Mouse (Mus musculus) erythroid progenitor cell, adult 5-6 weeks (primary cell): ENCODE results near the gene Ccdc17. TPM values are rescaled to one million over a fixed set of nuclear protein-coding genes. Genes with fewer than 3 reads are reported as not detected.

Experiments used
- ATAC-seq: replicated peaks from 2 replicates; pipeline ENCODE4 v1.8.0; 2016; ENCODE audit warnings: moderate number of reproducible peaks, mild to moderate bottlenecking, moderate TSS enrichment, inconsistent platforms; ENCODE audit not compliant: poor library complexity, low FRiP score, severe bottlenecking
- total RNA-seq, 2 experiments: library from RNA; stranded (forward) in 1 of 2; stranded (reverse) in 1 of 2; fragments of 150-400 nt in 1 of 2; fragments of 186-747, 209-891 nt in 1 of 2; gene quantifications; 2 replicates each; pipeline versions ENCODE4 v1.2.3 to v1.2.4; 2015 to 2017; ENCODE audit warnings: low replicate concordance in 2 of 2

Gene Ccdc17
- total RNA-seq, 2 experiments from 2014 or later: 2.6 to 5.9 TPM

DNA sequence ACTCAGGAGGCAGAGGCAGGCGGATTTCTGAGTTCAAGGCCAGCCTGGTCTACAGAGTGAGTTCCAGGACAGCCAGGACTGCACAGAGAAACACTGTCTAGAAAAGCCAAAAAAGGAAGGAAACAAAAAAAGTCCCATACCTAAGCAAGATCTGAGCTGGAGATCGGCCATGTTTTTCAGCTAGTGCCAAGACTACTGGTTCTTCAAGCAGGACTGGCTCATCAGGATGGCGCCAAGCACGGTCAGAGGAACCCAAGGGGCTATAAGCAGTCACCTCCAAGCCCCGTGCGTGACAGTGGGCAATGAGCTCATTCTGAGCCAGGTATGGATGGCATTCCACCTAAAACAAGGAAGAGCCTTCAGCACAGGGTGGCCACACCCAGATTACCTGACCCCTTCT lies 42.4 kb downstream of the Ccdc17 start:
- ATAC-seq: no peak

DNA sequence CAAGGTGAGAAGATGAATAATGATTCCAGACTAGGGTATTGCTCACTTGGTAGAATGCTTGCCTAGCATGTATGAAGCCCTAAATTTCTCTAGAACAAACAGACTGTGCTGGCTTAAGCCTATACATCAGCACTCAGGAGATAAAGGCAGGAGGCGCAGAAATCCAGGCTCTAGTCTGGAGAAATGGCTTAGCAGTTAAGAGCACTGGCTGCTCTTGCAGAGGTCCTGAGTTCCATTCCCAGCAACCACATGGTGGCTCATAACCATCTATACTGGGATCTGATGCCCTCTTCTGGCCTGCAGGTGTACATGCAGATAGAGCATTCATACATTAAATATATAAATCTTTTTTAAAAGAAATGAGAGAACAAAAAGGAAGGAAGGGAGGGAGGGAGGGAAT lies 45.6 kb downstream of the Ccdc17 start:
- no peak for ATAC-seq

DNA sequence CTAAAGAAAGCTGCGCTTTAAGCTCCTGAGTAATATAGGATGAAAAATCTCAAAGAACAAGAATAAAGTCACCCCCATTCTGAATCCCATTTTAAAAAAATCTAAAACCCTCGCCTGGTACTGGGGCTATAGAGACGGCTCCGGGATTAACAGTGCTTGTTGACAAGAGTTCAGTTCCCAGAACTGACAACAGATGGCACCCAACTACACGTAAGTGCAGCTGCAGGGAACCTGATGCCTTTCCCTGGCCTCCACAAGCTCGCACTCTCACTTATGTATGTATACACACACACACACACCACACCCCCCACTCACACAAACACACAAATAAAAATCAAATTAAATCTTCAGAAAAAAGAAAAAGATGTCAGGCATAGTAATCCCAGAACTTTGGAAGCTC lies 47.9 kb downstream of the Ccdc17 start:
- no peak for ATAC-seq

DNA sequence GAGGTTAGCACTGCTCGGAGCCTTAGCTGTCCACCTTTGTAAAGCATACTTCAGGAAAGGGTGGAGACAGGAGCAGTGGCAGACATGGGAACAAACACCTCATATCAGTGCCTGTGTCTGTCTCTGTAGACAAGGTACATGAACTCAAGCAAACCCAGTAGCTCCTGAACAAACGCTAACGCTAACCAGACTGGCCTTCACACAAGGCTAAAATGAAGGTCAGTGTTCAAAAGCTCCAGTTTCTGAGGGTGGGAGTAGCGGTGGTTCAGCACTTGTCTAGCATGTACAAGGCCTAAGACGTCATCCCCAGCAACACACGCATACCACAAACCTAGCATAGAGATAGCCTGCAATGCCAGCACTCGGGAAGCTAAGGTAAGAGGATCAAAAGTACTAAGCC lies 49.2 kb downstream of the Ccdc17 start:
- no peak for ATAC-seq

DNA sequence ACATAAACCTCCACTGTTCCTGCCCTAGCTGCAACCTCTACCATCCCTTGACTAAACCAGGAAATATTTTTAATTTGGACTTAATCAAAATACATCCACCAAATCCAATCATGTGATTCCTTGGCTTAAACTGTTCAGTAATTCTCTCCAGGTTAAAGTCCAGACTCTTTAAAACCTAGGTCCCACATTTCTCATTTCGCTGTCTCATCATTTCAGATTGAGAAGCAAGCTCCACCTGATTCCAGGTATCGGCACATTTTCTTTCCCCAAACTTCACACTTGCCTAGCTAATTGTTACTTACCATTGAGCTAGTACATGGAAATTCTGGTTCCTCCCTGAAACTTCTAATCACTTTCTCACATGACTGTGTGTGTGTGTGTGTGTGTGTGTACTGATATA lies 53.0 kb downstream of the Ccdc17 start:
- ATAC-seq: no peak

Other genes starting within 250 kb of the Ccdc17 start
- gene Mast2, start 132.5 kb upstream of the Ccdc17 start, total RNA-seq (2015; ENCODE audit: low replicate concordance): 62.0 and 89.0 TPM in 2 replicates
- gene Mast2, start 132.5 kb upstream of the Ccdc17 start, total RNA-seq (2017; ENCODE audit: low replicate concordance): 66.4 and 76.9 TPM in 2 replicates
- gene Ipp, start 89.1 kb upstream of the Ccdc17 start, total RNA-seq (2015; ENCODE audit: low replicate concordance): 12.2 and 13.3 TPM in 2 replicates
- gene Ipp, start 89.1 kb upstream of the Ccdc17 start, total RNA-seq (2017; ENCODE audit: low replicate concordance): 30.0 and 32.3 TPM in 2 replicates
- gene Tmem69, start 40.7 kb upstream of the Ccdc17 start, total RNA-seq (2015; ENCODE audit: low replicate concordance): 5.9 and 10.1 TPM in 2 replicates
- 2.4 and 9.8 TPM in 2 replicates for gene Tmem69, start 40.7 kb upstream of the Ccdc17 start, total RNA-seq (2017; ENCODE audit: low replicate concordance)
- gene Gpbp1l1, start 39.0 kb upstream of the Ccdc17 start, total RNA-seq (2015; ENCODE audit: low replicate concordance): 90.1 and 126 TPM in 2 replicates
- 101 and 136 TPM in 2 replicates for gene Gpbp1l1, start 39.0 kb upstream of the Ccdc17 start, total RNA-seq (2017; ENCODE audit: low replicate concordance)
- gene Nasp, start 31.3 kb downstream of the Ccdc17 start, total RNA-seq (2015; ENCODE audit: low replicate concordance): 75.5 and 103 TPM in 2 replicates
- 126 and 154 TPM in 2 replicates for gene Nasp, start 31.3 kb downstream of the Ccdc17 start, total RNA-seq (2017; ENCODE audit: low replicate concordance)
- 130 and 134 TPM in 2 replicates for gene Akr1a1, start 55.0 kb downstream of the Ccdc17 start, total RNA-seq (2015; ENCODE audit: low replicate concordance)
- gene Akr1a1, start 55.0 kb downstream of the Ccdc17 start, total RNA-seq (2017; ENCODE audit: low replicate concordance): 99.1 and 124 TPM in 2 replicates
- gene Prdx1, start 88.9 kb downstream of the Ccdc17 start, total RNA-seq (2015; ENCODE audit: low replicate concordance): 99.3 and 104 TPM in 2 replicates
- 39.4 and 52.6 TPM in 2 replicates for gene Prdx1, start 88.9 kb downstream of the Ccdc17 start, total RNA-seq (2017; ENCODE audit: low replicate concordance)
- 2.9 and 12.6 TPM in 2 replicates for gene Mmachc, start 111.8 kb downstream of the Ccdc17 start, total RNA-seq (2015; ENCODE audit: low replicate concordance)
- gene Mmachc, start 111.8 kb downstream of the Ccdc17 start, total RNA-seq (2017; ENCODE audit: low replicate concordance): 1.5 and 3.6 TPM in 2 replicates
- gene Ccdc163, start 111.9 kb downstream of the Ccdc17 start, total RNA-seq (2015; ENCODE audit: low replicate concordance): 61.2 and 127 TPM in 2 replicates
- gene Ccdc163, start 111.9 kb downstream of the Ccdc17 start, total RNA-seq (2017; ENCODE audit: low replicate concordance): 11.7 and 21.4 TPM in 2 replicates
- gene Tesk2, start 124.3 kb downstream of the Ccdc17 start, total RNA-seq (2015; ENCODE audit: low replicate concordance): 5.0 and 17.2 TPM in 2 replicates
- gene Tesk2, start 124.3 kb downstream of the Ccdc17 start, total RNA-seq (2017; ENCODE audit: low replicate concordance): 2.8 and 3.6 TPM in 2 replicates
- gene Toe1, start 211.0 kb downstream of the Ccdc17 start, total RNA-seq (2015; ENCODE audit: low replicate concordance): 4.6 and 6.8 TPM in 2 replicates
- 4.1 and 27.0 TPM in 2 replicates for gene Toe1, start 211.0 kb downstream of the Ccdc17 start, total RNA-seq (2017; ENCODE audit: low replicate concordance)
- 0.84 and 9.4 TPM in 2 replicates for gene Mutyh, start 211.1 kb downstream of the Ccdc17 start, total RNA-seq (2015; ENCODE audit: low replicate concordance)
- 1.2 TPM in 1 of 2 replicates, not detected in the other for gene Mutyh, start 211.1 kb downstream of the Ccdc17 start, total RNA-seq (2017; ENCODE audit: low replicate concordance)
- gene Hpdl, start 225.1 kb downstream of the Ccdc17 start, total RNA-seq (2015; ENCODE audit: low replicate concordance): not detected in 2 replicates
- gene Hpdl, start 225.1 kb downstream of the Ccdc17 start, total RNA-seq (2017; ENCODE audit: low replicate concordance): not detected in 2 replicates